Mouse (Mus musculus) neural tube, embryonic 14.5 days (tissue): ENCODE results near the gene 2010111I01Rik. TPM values are rescaled to one million over a fixed set of nuclear protein-coding genes. Genes with fewer than 3 reads are reported as not detected.

Source experiments
- ATAC-seq: fragments of 200-750 bp; cut with Nextera tagmentation; 2 replicates; pipeline ENCODE4 v1.8.0; 2017; ENCODE audit warnings: low read depth, mild to moderate bottlenecking, moderate TSS enrichment, moderate library complexity
- H3K27ac ChIP-seq: fragments of 300-500 bp; sonication (generic); 2 replicates; pipeline ENCODE4 v1.5.1; 2014; ENCODE audit warnings: low read depth, mild to moderate bottlenecking, control low read depth, low read length, moderate library complexity, mixed read lengths
- H3K27me3 ChIP-seq: fragments of 300-500 bp; sonication (generic); 2 replicates; pipeline ENCODE4 v1.6.1; 2014; ENCODE audit warnings: low read length; ENCODE audit not compliant: control insufficient read depth, insufficient read depth
- H3K36me3 ChIP-seq: fragments of 300-500 bp; sonication (generic); 2 replicates; pipeline ENCODE4 v1.6.1; 2014; ENCODE audit warnings: low read length, mixed read lengths; ENCODE audit not compliant: control insufficient read depth, insufficient read depth
- H3K4me1 ChIP-seq: fragments of 300-500 bp; sonication (generic); 2 replicates; pipeline ENCODE4 v1.6.1; 2014; ENCODE audit warnings: low read length; ENCODE audit not compliant: control insufficient read depth, insufficient read depth
- H3K4me2 ChIP-seq: fragments of 300-500 bp; sonication (generic); 2 replicates; pipeline ENCODE4 v1.6.1; 2014; ENCODE audit warnings: mild to moderate bottlenecking, low read depth, low read length, control low read depth
- H3K4me3 ChIP-seq: fragments of 300-500 bp; sonication (generic); 2 replicates; pipeline ENCODE4 v1.5.1; 2014; ENCODE audit warnings: low read depth, low read length, control low read depth, mixed read lengths
- H3K9ac ChIP-seq: fragments of 300-500 bp; sonication (generic); replicated peaks from 2 replicates; pipeline ENCODE4 v1.6.1; 2014; ENCODE audit warnings: low read depth, mild to moderate bottlenecking, control low read depth, low read length, mixed read lengths
- H3K9me3 ChIP-seq: fragments of 300-500 bp; sonication (generic); 2 replicates; pipeline ENCODE4 v1.6.1; 2016; ENCODE audit warnings: low read length; ENCODE audit not compliant: control insufficient read depth
- WGBS: fragments of 180-500 bp; shearing (Covaris S2); extraction: QIAGEN DNeasy Blood & Tissue Kit; methylation state at CpG from one replicate; pipeline ENCODE4 v1.1.7; 2014; 5-methylcytosine and 5-hydroxymethylcytosine counted together
- polyA plus RNA-seq: library from polyadenylated mRNA; unstranded; fragments of >200 nt; fragmentation: Nextera tagmentation; extraction: Ambion mirVana; gene quantifications from 2 replicates; pipeline ENCODE4 v1.2.1, GENCODE M21; 2014

2010111I01Rik gene
- polyA plus RNA-seq, 1 experiment from 2014 or later = 28.8 TPM

GRCm38 (mm10) chr13:62951606-62952005 is 13.1 kb upstream of the 2010111I01Rik start:
- Histone ChIP-seq H3K27me3 (no peaks in the 10 kb centered on the region), H3K9me3 (no peaks in the 10 kb centered on the region), H3K27ac (no peak overlapping the region), H3K9ac (no peak overlapping the region), H3K36me3 (no peaks in the 10 kb centered on the region), H3K4me2 (no peak overlapping the region), H3K4me1 (no peaks in the 10 kb centered on the region), H3K4me3 (no peak overlapping the region)
- WGBS = 68% methylated on average over 1 of the region's 1 CpGs
- no peak for ATAC-seq

GRCm38 (mm10) chr13:62952047-62952446 is 12.6 kb upstream of the 2010111I01Rik start:
- no peak overlapping the region for H3K9ac ChIP-seq
- ATAC-seq = no peak
- no peaks in the 10 kb centered on the region for H3K36me3 ChIP-seq
- H3K27ac ChIP-seq = no peak overlapping the region
- H3K9me3 ChIP-seq = no peaks in the 10 kb centered on the region
- H3K4me2 ChIP-seq = no peak overlapping the region
- H3K4me1 ChIP-seq = no peaks in the 10 kb centered on the region
- no peak overlapping the region for H3K4me3 ChIP-seq
- WGBS = 69% methylated on average over 3 of the region's 3 CpGs
- H3K27me3 ChIP-seq = no peaks in the 10 kb centered on the region

- no peak overlapping the region for H3K4me3 ChIP-seq
- no peaks in the 10 kb centered on the region for H3K36me3 ChIP-seq
- no peaks in the 10 kb centered on the region for H3K9me3 ChIP-seq
- H3K9ac ChIP-seq = no peak overlapping the region
- WGBS = 81% methylated on average over 3 of the region's 3 CpGs
- H3K4me1 ChIP-seq = no peaks in the 10 kb centered on the region
- H3K27me3 ChIP-seq = no peaks in the 10 kb centered on the region
- no peak overlapping the region for H3K4me2 ChIP-seq
- no peak overlapping the region for H3K27ac ChIP-seq
- ATAC-seq = no peak
Observed at GRCm38 (mm10) chr13:62952624-62953023, 12.1 kb upstream of the 2010111I01Rik start.

GRCm38 (mm10) chr13:62955997-62956396 is 8.7 kb upstream of the 2010111I01Rik start:
- no peak overlapping the region for H3K27ac ChIP-seq
- H3K36me3 ChIP-seq = no peaks in the 10 kb centered on the region
- no peaks in the 10 kb centered on the region for H3K4me1 ChIP-seq
- no peaks in the 10 kb centered on the region for H3K27me3 ChIP-seq
- H3K9ac ChIP-seq = no peak overlapping the region
- H3K4me3 ChIP-seq = no peak overlapping the region
- ATAC-seq = no peak
- 87% methylated on average over 6 of the region's 6 CpGs for WGBS
- no peak overlapping the region for H3K4me2 ChIP-seq
- H3K9me3 ChIP-seq = no peaks in the 10 kb centered on the region

- Histone ChIP-seq H3K4me3 (no peak overlapping the region), H3K36me3 (no peaks in the 10 kb centered on the region), H3K27me3 (no peaks in the 10 kb centered on the region), H3K27ac (no peak overlapping the region), H3K4me2 (no peak overlapping the region), H3K9ac (no peak overlapping the region), H3K4me1 (no peaks in the 10 kb centered on the region), H3K9me3 (no peaks in the 10 kb centered on the region)
- ATAC-seq = no peak
- 77% methylated on average over 10 of the region's 10 CpGs for WGBS
Observed at GRCm38 (mm10) chr13:62956776-62957175, 7.9 kb upstream of the 2010111I01Rik start.

- H3K4me3 ChIP-seq = no peak overlapping the region
- no peak overlapping the region for H3K27ac ChIP-seq
- ATAC-seq = no peak
- no peaks in the 10 kb centered on the region for H3K9me3 ChIP-seq
- no peaks in the 10 kb centered on the region for H3K36me3 ChIP-seq
- peaks cover 7% of the 10 kb centered on the region for H3K4me1 ChIP-seq
- WGBS = 93% methylated on average over 2 of the region's 2 CpGs
- no peak overlapping the region for H3K4me2 ChIP-seq
- no peaks in the 10 kb centered on the region for H3K27me3 ChIP-seq
- no peak overlapping the region for H3K9ac ChIP-seq
Observed at GRCm38 (mm10) chr13:62963358-62963757, 1.3 kb upstream of the 2010111I01Rik start.

- no peak overlapping the region for H3K9ac ChIP-seq
- no peaks in the 10 kb centered on the region for H3K9me3 ChIP-seq
- peaks cover 7% of the 10 kb centered on the region for H3K4me1 ChIP-seq
- H3K27ac ChIP-seq = no peak overlapping the region
- 88% methylated on average over 12 of the region's 12 CpGs for WGBS
- ATAC-seq = no peak
- no peak overlapping the region for H3K4me2 ChIP-seq
- no peaks in the 10 kb centered on the region for H3K27me3 ChIP-seq
- no peak overlapping the region for H3K4me3 ChIP-seq
- no peaks in the 10 kb centered on the region for H3K36me3 ChIP-seq
Observed at GRCm38 (mm10) chr13:62968223-62968622, 3.5 kb downstream of the 2010111I01Rik start.

GRCm38 (mm10) chr13:62970515-62971269 is 6.0 kb downstream of the 2010111I01Rik start:
- no peaks in the 10 kb centered on the region for H3K36me3 ChIP-seq
- H3K4me2 ChIP-seq = no peak overlapping the region
- no peaks in the 10 kb centered on the region for H3K9me3 ChIP-seq
- no peak for ATAC-seq
- H3K27me3 ChIP-seq = no peaks in the 10 kb centered on the region
- H3K9ac ChIP-seq = no peak overlapping the region
- no peak overlapping the region for H3K4me3 ChIP-seq
- 86% methylated on average over 11 of the region's 11 CpGs for WGBS
- no peak overlapping the region for H3K27ac ChIP-seq
- peaks cover 1% of the 10 kb centered on the region for H3K4me1 ChIP-seq

- 91% methylated on average over 3 of the region's 3 CpGs for WGBS
- ATAC-seq = no peak
- Histone ChIP-seq H3K9ac (no peak overlapping the region), H3K27ac (no peak overlapping the region; the same call in 1 of the 2 replicates), H3K36me3 (no peaks in the 10 kb centered on the region), H3K4me3 (no peak overlapping the region), H3K27me3 (no peaks in the 10 kb centered on the region), H3K4me2 (no peak overlapping the region), H3K4me1 (no peaks in the 10 kb centered on the region), H3K9me3 (no peaks in the 10 kb centered on the region)
Observed at GRCm38 (mm10) chr13:62972403-62972802, 7.7 kb downstream of the 2010111I01Rik start.
